Mouse (Mus musculus): ENCODE measurements around the gene Klf3. TPM values are rescaled to one million over a fixed set of nuclear protein-coding genes. Genes with fewer than 3 reads are reported as not detected.

Gene Klf3
- polyA plus RNA-seq (2012; fragmentation: generic; extraction: Trizol): 10 to 100 TPM in 1 of 2 experiments, 1 to 10 TPM in 1; 8.2 to 16.6 TPM

GRCm38 (mm10) chr5:64802795-64803719, at the start of gene Klf3:
TSS of gene Klf3 (plus strand) at chr5:64803388.

Other genes starting within 250 kb of the Klf3 start
- 1 to 10 TPM in 1 of 2 experiments, under 1 TPM in 1; 0.02 to 1.2 TPM for gene Tlr1, start 130.2 kb downstream of the Klf3 start, polyA plus RNA-seq (2012; fragmentation: generic; extraction: Trizol)
- gene Tlr6, start 156.7 kb downstream of the Klf3 start, polyA plus RNA-seq (2012; fragmentation: generic; extraction: Trizol): 1 to 10 TPM in 1 of 2 experiments, under 1 TPM in 1; 0.07 to 2.7 TPM
- gene Fam114a1, start 166.7 kb downstream of the Klf3 start, polyA plus RNA-seq (2012; fragmentation: generic; extraction: Trizol): 10 to 100 TPM in 1 of 2 experiments, 1 to 10 TPM in 1; 2.0 to 45.0 TPM

All from C3H10T1/2 (cell line).